Mouse (Mus musculus): ENCODE data around the gene Nhs.

DNA sequence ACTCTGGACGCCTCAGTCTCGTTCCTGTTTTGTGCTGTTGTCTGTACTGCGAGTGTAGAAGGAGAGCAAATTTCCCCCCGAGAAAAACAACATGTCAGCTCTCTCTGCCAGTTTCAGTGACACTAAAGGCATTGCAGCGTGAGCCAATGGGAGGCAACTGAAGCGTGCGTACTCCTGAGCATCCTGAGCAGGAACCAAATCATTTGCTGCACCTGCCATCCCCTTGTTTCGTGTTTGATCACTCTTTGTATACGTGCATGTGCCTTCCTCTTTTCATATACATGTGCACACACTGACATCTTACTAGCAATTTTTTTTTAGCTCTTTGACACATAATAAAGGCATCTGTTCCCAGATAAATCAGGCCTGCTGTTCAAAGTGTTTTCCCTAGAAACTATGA is 142.1 kb downstream of the Nhs start:
- TF ChIP-seq EP300 (IDR thresholded peaks at IDR 0.05; ENCODE audit: low read depth) (no peak), CTCF (IDR thresholded peaks at IDR 0.05; ENCODE audit: low read depth) (no peak)
